Comparison of ENCODE assay signal across 27 mouse cellular contexts in the genomic region with DNA sequence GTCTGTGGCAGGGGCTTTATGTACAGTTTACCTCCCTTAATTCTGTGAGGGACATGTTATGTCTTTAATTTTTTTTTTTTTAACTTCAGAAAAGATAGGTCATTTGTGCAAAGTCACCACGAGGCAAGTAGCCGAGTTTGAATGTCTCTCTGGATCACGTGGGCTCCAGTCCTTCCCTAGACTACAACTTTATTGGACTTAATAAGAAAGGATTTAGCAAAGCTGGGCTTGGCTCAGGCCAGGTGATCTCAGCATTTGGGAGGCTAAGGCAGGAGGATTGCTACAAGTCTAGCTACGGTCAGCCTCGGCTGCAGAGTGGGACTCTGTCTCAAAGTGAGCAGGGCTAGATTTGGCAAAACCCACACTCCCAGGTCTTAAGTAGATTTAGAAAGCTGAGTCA. TPM values are rescaled to one million over a fixed set of nuclear protein-coding genes. Genes with fewer than 3 reads are reported as not detected.
DNase-seq lines count a peak whose midpoint lies in the region; ATAC-seq and TF ChIP-seq lines count a peak whose summit lies in the region.
"Had no signal": no experiment of that assay in that cellular context is flagged by ENCODE, and none has a peak within 500 bp of the region (broad histone marks: within the 10 kb centered on the region; RNA-seq: fewer than 3 reads in every experiment).

No protein-coding gene starts in this region.

- 76% methylated on average over 5 of the region's 5 CpGs for WGBS in heart, embryonic 15.5 days
- WGBS in stomach, embryonic 16.5 days: 86% methylated on average over 5 of the region's 5 CpGs
- 83% methylated on average over 5 of the region's 5 CpGs for WGBS in stomach, postnatal 0 days
- WGBS in limb, embryonic 10.5 days: 87% methylated on average over 5 of the region's 5 CpGs

- H3K36me3 ChIP-seq in heart, embryonic 15.5 days: no peaks in the 10 kb centered on the region
- H3K36me3 ChIP-seq in stomach, embryonic 16.5 days (ENCODE audit: control insufficient read depth, insufficient read depth, low read length): no peaks in the 10 kb centered on the region
- no peaks in the 10 kb centered on the region for H3K36me3 ChIP-seq in stomach, postnatal 0 days (ENCODE audit: control insufficient read depth, insufficient read depth, low read length)
- H3K36me3 ChIP-seq in limb, embryonic 10.5 days: no peaks in the 10 kb centered on the region
- H3K36me3 ChIP-seq: embryonic facial prominence, embryonic 10.5 days; embryonic facial prominence, embryonic 15.5 days; hindbrain, embryonic 13.5 days; liver, embryonic 12.5 days; stomach, embryonic 15.5 days had no signal

- peaks cover 53% of the 10 kb centered on the region for H3K4me1 ChIP-seq in heart, embryonic 15.5 days (replicated peaks)
- peaks cover 12% of the 10 kb centered on the region for H3K4me1 ChIP-seq in stomach, embryonic 16.5 days (ENCODE audit: control insufficient read depth, insufficient read depth, low read length)
- peaks cover 2% of the 10 kb centered on the region; the same call in 1 of the 2 replicates for H3K4me1 ChIP-seq in stomach, postnatal 0 days (replicated peaks; ENCODE audit: control insufficient read depth, insufficient read depth)
- H3K4me1 ChIP-seq in limb, embryonic 10.5 days: peaks cover 38% of the 10 kb centered on the region

- no peak for TF ChIP-seq EP300 in stomach, postnatal 0 days (optimal IDR thresholded peaks at IDR 0.05)

- no peak for ATAC-seq in heart, embryonic 15.5 days (replicated peaks; ENCODE audit: insufficient number of reproducible peaks, insufficient read depth, low FRiP score, low read depth)
- no peak for ATAC-seq in stomach, embryonic 16.5 days (ENCODE audit: insufficient read depth, low FRiP score)
- no peak for ATAC-seq in stomach, postnatal 0 days (ENCODE audit: low FRiP score, low TSS enrichment)
- ATAC-seq: forebrain, embryonic 13.5 days; intestine, postnatal 0 days; liver, embryonic 12.5 days had no signal

- no peak for TF ChIP-seq CTCF in gastrocnemius, adult 2 months (IDR thresholded peaks at IDR 0.05)
- TF ChIP-seq CTCF in stomach, postnatal 0 days (IDR thresholded peaks at IDR 0.05; ENCODE audit: low read depth): no peak

- peak overlapping the region; percentile 94 for H3K27ac ChIP-seq in gastrocnemius, adult 2 months
- H3K27ac ChIP-seq in heart, embryonic 15.5 days: peak overlapping the region; percentile 60; the same call in 1 of the 2 replicates
- H3K27ac ChIP-seq in stomach, embryonic 16.5 days (ENCODE audit: low read length): no peak overlapping the region
- no peak overlapping the region; the same call in 1 of the 2 replicates for H3K27ac ChIP-seq in stomach, postnatal 0 days (replicated peaks)
- no peak overlapping the region for H3K27ac ChIP-seq in limb, embryonic 10.5 days
- H3K27ac ChIP-seq: forebrain, embryonic 13.5 days; hindbrain, embryonic 13.5 days; liver, embryonic 12.5 days; stomach, embryonic 15.5 days had no signal

- H3K4me3 ChIP-seq in gastrocnemius, adult 2 months: peak overlapping the region; percentile 32; the same call in 1 of the 2 replicates
- H3K4me3 ChIP-seq in heart, embryonic 15.5 days: no peak overlapping the region
- no peak overlapping the region for H3K4me3 ChIP-seq in stomach, embryonic 16.5 days (replicated peaks; ENCODE audit: low read length)
- H3K4me3 ChIP-seq in stomach, postnatal 0 days (ENCODE audit: low read depth, low read length): no peak overlapping the region
- no peak overlapping the region for H3K4me3 ChIP-seq in limb, embryonic 10.5 days
- H3K4me3 ChIP-seq: embryonic facial prominence, embryonic 10.5 days; embryonic facial prominence, embryonic 15.5 days; forebrain, embryonic 13.5 days; hindbrain, embryonic 13.5 days; liver, embryonic 12.5 days; megakaryocyte, embryonic 14.5 days; stomach, embryonic 15.5 days had no signal

- DNase-seq in gastrocnemius, adult 2 months: no peak
- DNase-seq in gastrocnemius, adult 18-20 months (ENCODE audit: low spot score): no peak
- no peak for DNase-seq in heart, adult 9 months (ENCODE audit: low spot score in 2 of 2)
- no peak for DNase-seq in stomach, postnatal 0 days (ENCODE audit: low spot score)
- no peak for DNase-seq in limb, embryonic 10.5 days (ENCODE audit: low spot score)
- no peak for DNase-seq in spleen, postnatal 36 days (ENCODE audit: low spot score in 2 of 2)
- DNase-seq: midbrain, embryonic 14.5 days; thymus, adult 18-20 months; thymus, postnatal 36 days had no signal

- no peak overlapping the region for H3K9ac ChIP-seq in heart, embryonic 15.5 days
- H3K9ac ChIP-seq in stomach, embryonic 16.5 days (ENCODE audit: low read length): 0 out of 2 replicates have a peak overlapping the region, but pooled peaks have one; percentile 5
- no peak overlapping the region for H3K9ac ChIP-seq in stomach, postnatal 0 days (ENCODE audit: low read length)
- H3K9ac ChIP-seq: embryonic facial prominence, embryonic 15.5 days; forebrain, embryonic 13.5 days; hindbrain, embryonic 13.5 days; liver, embryonic 12.5 days; liver, postnatal 0 days; stomach, embryonic 15.5 days had no signal

- intact Hi-C loops in gastrocnemius, adult 2 months (cut with DNase I): loop anchor here (2.0 kb wide), 1 partner anchor 83 kb away; no protein-coding TSS in a partner anchor

- H3K9me3 ChIP-seq in heart, embryonic 15.5 days (replicated peaks): no peaks in the 10 kb centered on the region
- H3K9me3 ChIP-seq in stomach, embryonic 16.5 days (replicated peaks; ENCODE audit: control insufficient read depth, low read length): no peaks in the 10 kb centered on the region
- no peaks in the 10 kb centered on the region for H3K9me3 ChIP-seq in stomach, postnatal 0 days (ENCODE audit: control insufficient read depth, low read length)
- H3K9me3 ChIP-seq in limb, embryonic 10.5 days (replicated peaks): no peaks in the 10 kb centered on the region
- H3K9me3 ChIP-seq: embryonic facial prominence, embryonic 10.5 days; embryonic facial prominence, embryonic 15.5 days; forebrain, embryonic 13.5 days; hindbrain, embryonic 13.5 days; liver, embryonic 12.5 days; stomach, embryonic 15.5 days had no signal

- H3K4me2 ChIP-seq in heart, embryonic 15.5 days: no peak overlapping the region
- H3K4me2 ChIP-seq in stomach, embryonic 16.5 days (ENCODE audit: low read depth, low read length): no peak overlapping the region
- no peak overlapping the region for H3K4me2 ChIP-seq in stomach, postnatal 0 days (replicated peaks; ENCODE audit: low read depth)
- H3K4me2 ChIP-seq: embryonic facial prominence, embryonic 15.5 days; forebrain, embryonic 13.5 days; hindbrain, embryonic 13.5 days; liver, embryonic 12.5 days; stomach, embryonic 15.5 days had no signal

- no peaks in the 10 kb centered on the region for H3K27me3 ChIP-seq in heart, embryonic 15.5 days
- no peaks in the 10 kb centered on the region for H3K27me3 ChIP-seq in stomach, embryonic 16.5 days (ENCODE audit: control insufficient read depth, insufficient read depth, low read length)
- no peaks in the 10 kb centered on the region for H3K27me3 ChIP-seq in stomach, postnatal 0 days (ENCODE audit: control insufficient read depth, insufficient read depth, low read length)
- no peaks in the 10 kb centered on the region for H3K27me3 ChIP-seq in limb, embryonic 10.5 days (ENCODE audit: low read depth, poor library complexity, severe bottlenecking)
- H3K27me3 ChIP-seq: embryonic facial prominence, embryonic 15.5 days; forebrain, embryonic 13.5 days; hindbrain, embryonic 13.5 days; liver, embryonic 12.5 days; megakaryocyte, embryonic 14.5 days; stomach, embryonic 15.5 days had no signal

RNA-seq across cellular contexts. Expression of gene Ninj2, which starts 16.8 kb away (rescaled TPM):
- not detected for total RNA-seq in gastrocnemius, adult 2 months (2021)
- not detected for total RNA-seq in gastrocnemius, adult 18-20 months (2021)
- 0.15 TPM in 1 of 2 replicates, not detected in the other for polyA plus RNA-seq in heart, embryonic 15.5 days (2015; fragmentation: Nextera tagmentation; extraction: Ambion mirVana)
- polyA plus RNA-seq in stomach, embryonic 16.5 days (2015; fragmentation: Nextera tagmentation; extraction: Ambion mirVana): not detected in 2 replicates
- not detected in 2 replicates for polyA plus RNA-seq in stomach, postnatal 0 days (2015; fragmentation: Nextera tagmentation; extraction: Ambion mirVana)
- polyA plus RNA-seq in limb, embryonic 10.5 days (2016; fragmentation: Nextera tagmentation; extraction: Ambion mirVana): 0.31 TPM in 1 of 2 replicates, not detected in the other
- total RNA-seq: adrenal gland, postnatal 14 days; gastrocnemius, postnatal 25 days; heart, adult 18-20 months; heart, postnatal 10 days had no signal
- polyA plus RNA-seq: embryonic facial prominence, embryonic 10.5 days; embryonic facial prominence, embryonic 15.5 days; forebrain, embryonic 13.5 days; hindbrain, embryonic 13.5 days; intestine, postnatal 0 days; large intestine, adult 2 months; liver, embryonic 12.5 days; midbrain, embryonic 14.5 days; neural tube, embryonic 14.5 days; small intestine, adult 2 months; stomach, embryonic 15.5 days had no signal

Comparison
In these comparisons a context has a peak if more than half of its experiments do, and no peak if none do; other contexts are left out.
1. H3K27ac ChIP-seq: peak in gastrocnemius, adult 2 months (single experiment) and heart, embryonic 15.5 days (single experiment); none in stomach, embryonic 16.5 days (single experiment), stomach, postnatal 0 days (single experiment) and limb, embryonic 10.5 days (single experiment).